Mouse (Mus musculus): ENCODE results near the gene Alad.

Alad gene

GRCm38 (mm10) chr4:62517046-62517445 lies 2.7 kb downstream of the Alad start:
- no peak for DNase-seq

DNA sequence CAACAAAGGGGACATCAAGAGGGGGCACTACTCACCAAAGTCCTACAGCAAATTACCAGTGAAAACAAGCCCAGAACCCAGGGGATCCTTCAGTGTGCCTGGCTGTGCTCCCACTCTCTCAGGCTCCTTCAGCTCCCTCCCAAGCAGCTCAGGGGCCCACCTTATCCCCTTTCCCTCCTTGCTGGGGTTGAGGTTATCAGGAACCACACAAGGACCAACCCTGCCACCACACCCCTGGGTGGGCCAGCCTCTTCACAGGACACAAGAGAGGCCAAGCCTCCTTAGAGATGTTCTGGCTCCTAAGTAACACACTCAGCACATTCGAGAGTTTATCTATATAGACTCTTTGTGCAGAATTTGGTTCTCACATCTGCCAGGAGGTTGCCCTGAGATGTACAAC lies 3.1 kb downstream of the Alad start:
- DNase-seq = no peak

- DNase-seq = peak; percentile 70 to 80
Observed at GRCm38 (mm10) chr4:62516079-62516478, 3.6 kb downstream of the Alad start.

- peak; percentile 48 to 58 for DNase-seq
Observed at GRCm38 (mm10) chr4:62515490-62515889, 4.2 kb downstream of the Alad start.

DNA sequence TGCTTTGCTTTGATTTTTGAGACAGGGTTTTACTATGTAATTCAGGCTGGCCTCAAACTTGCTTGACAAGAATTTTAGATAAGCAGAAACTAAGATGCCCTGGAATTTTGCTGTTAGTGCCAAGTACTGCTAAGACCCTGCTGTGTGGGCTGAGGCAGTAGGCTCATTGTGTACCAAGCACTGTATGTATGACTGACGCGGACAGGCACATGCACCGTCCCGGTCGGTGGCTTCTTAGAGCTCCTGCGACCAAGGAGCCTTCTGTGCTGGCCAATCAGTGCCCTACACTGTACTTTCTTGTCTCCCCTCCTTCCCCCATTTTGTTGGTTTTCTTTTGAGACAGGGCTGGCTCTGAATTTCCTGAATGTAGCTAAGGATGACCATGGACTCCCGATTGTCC lies 4.7 kb downstream of the Alad start:
- DNase-seq = peak in 1 of 2 experiments; percentile 44

- DNase-seq = no peak
Observed at GRCm38 (mm10) chr4:62513998-62514506, 5.7 kb downstream of the Alad start.

GRCm38 (mm10) chr4:62509946-62510345 lies 9.8 kb downstream of the Alad start:
- DNase-seq = no peak

DNA sequence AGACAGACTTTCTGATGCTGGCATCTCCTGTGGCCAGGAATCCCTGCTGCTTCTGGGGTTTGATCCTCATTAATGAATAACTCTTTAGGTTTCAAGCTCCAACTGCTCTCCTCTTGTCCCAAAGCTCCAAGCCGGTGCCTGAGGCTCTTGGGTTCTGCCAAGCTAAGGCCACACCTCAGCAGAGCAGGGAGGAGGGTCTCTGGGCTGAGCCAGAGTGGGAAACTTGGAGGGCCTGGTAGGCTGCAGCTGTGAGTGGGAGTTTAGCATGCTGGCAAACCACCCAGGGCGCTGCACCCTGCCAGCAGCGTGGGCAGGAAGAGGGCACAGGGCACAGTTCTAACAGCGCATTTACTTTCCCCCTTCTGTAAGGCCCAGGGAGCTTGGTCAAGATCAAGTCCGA lies 10.9 kb downstream of the Alad start:
- no peak for DNase-seq

DNA sequence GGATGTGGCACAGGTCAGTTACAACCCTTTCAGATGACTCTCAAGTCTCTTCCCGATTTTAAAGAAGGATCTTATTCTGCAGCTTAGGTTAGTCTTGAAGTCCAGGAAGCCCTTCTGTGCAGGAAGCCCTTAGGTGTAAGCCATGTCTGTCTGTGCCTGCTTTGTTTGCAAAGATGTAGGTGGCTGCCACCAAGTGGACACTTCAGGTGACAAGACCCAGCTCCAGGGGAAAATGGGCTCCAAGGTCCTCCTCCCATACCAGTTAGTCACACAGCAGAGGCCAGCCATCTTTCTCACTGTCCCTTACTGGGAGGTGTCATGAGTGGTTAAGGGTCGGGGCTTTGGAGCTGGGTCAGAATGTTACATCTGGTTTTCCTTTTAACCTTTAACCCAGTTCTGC lies 12.9 kb downstream of the Alad start:
- peak; percentile 50 to 73 for DNase-seq

GRCm38 (mm10) chr4:62505991-62506390 lies 13.7 kb downstream of the Alad start:
- no peak for DNase-seq

DNA sequence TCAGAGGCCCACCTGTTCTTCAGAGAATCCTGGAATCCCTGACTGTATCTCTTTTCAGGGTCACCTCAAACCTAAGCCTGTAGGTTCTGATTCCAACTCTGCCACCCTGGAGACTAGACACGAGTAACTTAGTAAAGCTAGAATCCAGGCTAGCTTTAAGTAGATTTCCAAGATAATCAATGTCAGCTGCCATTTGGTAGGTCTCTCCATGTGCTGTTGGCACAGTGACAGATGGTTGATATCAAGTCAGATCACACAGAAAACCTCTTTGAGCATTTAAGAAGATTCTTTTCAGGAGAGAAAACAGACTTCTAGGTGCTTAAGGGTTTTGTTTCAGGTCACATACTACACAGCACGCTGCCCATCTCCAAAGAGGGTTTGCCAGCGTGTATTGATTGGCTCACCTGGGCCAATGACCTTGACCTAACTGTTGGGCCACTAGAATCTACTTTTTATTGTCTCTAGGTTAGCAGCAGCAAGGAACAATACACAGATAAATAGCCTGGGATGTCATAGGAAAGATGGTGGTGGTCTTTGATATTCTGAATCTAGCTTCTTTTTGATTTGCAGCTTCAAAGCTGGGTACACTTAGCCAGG lies 16.2 kb downstream of the Alad start, which contains the start of gene Hdhd3:
Gene Hdhd3 (minus strand): TSS at position 94 of the 597 bp plus-strand sequence.
- DNase-seq = no peak

DNA sequence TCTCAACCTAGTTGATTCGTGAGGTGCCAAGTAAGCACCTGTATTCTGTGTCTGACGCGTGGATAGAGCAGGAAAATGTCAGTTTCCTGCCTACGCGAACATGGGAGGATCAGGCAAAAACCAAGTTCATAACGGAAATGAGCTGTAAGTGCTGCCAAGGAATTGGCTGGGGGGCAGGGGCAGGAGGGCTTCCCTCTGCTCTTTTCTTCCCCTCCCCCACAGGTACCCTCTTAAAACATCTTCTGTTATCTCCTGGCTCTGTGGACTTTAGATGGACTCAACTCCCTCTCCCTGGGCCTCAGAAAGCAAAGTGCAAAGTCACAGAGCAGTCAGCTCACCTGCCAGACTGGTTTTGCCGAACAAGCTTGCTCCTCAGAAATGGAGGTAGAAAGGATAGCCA lies 16.7 kb downstream of the Alad start:
- DNase-seq = no peak

- peak; percentile 93 to 94 for DNase-seq
Observed at GRCm38 (mm10) chr4:62501964-62502732, 17.6 kb downstream of the Alad start.

GRCm38 (mm10) chr4:62501534-62501933 lies 18.2 kb downstream of the Alad start:
- DNase-seq = peak in 1 of 2 experiments; percentile 35

GRCm38 (mm10) chr4:62500799-62501198 lies 18.9 kb downstream of the Alad start:
- no peak for DNase-seq

GRCm38 (mm10) chr4:62496815-62497214 lies 22.9 kb downstream of the Alad start:
- peak; percentile 38 to 44 for DNase-seq

DNA sequence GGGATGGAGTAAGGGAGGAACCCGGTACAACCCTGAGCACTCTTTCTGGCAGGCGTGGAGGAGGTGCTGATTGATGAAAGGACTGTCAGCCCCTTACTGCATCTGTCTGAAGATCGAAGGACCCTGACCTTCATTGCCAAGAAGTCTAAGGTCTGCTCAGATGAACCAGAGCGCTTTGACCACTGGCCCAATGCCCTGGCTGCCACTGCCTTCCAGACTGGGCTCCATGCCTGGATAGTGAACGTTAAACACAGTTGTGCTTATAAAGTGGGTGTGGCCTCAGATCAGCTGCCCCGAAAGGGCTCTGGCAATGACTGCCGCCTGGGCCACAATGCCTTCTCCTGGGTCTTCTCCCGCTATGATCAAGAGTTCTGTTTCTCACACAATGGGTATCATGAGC lies 23.8 kb downstream of the Alad start:
- DNase-seq = no peak

DNA sequence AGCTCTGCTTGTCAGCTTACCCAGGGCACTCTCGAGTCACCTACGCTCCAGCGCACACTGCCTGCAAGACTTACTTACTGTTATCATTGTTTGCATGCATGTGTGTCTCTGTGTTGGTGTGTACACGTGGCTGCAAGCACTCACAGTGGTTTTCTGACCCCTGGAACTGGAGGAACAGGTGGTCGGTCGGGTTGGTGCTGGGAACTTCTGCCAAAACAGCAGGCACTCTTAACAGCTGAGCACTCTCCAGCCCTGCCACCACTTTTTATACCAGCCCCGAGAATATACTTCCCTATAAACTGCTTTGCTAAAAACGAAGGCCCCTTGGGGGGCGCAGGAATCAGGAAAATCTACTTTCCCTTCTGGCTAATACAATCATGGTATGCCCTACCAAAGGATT lies 25.5 kb downstream of the Alad start:
- DNase-seq = no peak

GRCm38 (mm10) chr4:62492682-62493081 lies 27.0 kb downstream of the Alad start:
- no peak for DNase-seq

GRCm38 (mm10) chr4:62487914-62488313 lies 31.8 kb downstream of the Alad start:
- no peak for DNase-seq

- DNase-seq = no peak
Observed at GRCm38 (mm10) chr4:62487172-62487571, 32.5 kb downstream of the Alad start.

DNA sequence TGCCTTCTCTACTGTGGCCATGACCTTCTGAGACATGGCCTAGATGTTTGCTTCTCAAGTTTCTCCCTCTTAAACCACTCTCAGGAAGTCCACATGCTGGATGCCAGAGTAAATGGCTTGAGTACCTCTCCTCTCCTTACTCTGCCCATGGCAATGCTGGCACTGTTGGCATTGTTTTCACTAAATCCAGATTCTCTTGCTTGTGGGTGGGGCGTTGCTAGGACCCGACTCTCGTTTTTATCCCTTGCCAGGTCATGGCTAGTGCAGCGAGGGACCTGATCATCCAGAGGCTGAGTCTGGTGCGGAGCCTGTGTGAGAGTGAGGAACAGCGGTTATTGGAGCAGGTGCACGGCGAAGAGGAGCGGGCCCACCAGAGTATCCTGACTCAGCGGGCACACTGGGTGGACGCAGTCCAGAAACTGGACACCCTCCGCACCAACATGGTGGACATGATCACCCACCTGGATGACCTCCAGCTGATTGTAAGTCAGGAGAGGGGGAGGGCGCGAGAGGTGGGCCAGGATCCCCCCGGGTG lies 33.5 kb downstream of the Alad start:
- DNase-seq = no peak

- no peak for DNase-seq
Observed at GRCm38 (mm10) chr4:62485450-62486161, 34.1 kb downstream of the Alad start.
